Mouse (Mus musculus): ENCODE measurements at regions not wholly inside any gene's neighbourhood (a gene's known extent, or its start where the extent isn't known, plus 50 kb on each side); places are given as distances from the start of the nearest gene placed in this dataset.
A peak's percentile ranks its signal among the peaks of the same experiment; 100 is the strongest.
"Not testable (repeated sequence)": the region's sequence is repeated elsewhere in the genome, so short reads cannot be mapped to it uniquely, and the experiment has no call there.

- DNase-seq = no peak
Measured at GRCm38 (mm10) chr10:119146342-119146741, 93.5 kb downstream of the Cand1 start.

- DNase-seq = no peak
Measured at GRCm38 (mm10) chr10:119142866-119143265, 97.0 kb downstream of the Cand1 start.

GRCm38 (mm10) chr10:119142307-119142706 lies 97.5 kb downstream of the Cand1 start:
- DNase-seq = no peak

- DNase-seq = no peak
Measured at GRCm38 (mm10) chr10:119138237-119138636, 101.6 kb downstream of the Cand1 start.

GRCm38 (mm10) chr10:119135489-119135924 lies 104.3 kb downstream of the Cand1 start:
- DNase-seq = no peak

- DNase-seq = no peak
Measured at GRCm38 (mm10) chr10:119134797-119135488, 104.9 kb downstream of the Cand1 start.

- DNase-seq = peak; percentile 16 to 41
Measured at GRCm38 (mm10) chr10:119131977-119132376, 107.9 kb downstream of the Cand1 start.

- no peak for DNase-seq
Measured at GRCm38 (mm10) chr10:119130676-119131075, 109.2 kb downstream of the Cand1 start.

- no peak for DNase-seq
Measured at GRCm38 (mm10) chr10:119128035-119128434, 111.8 kb downstream of the Cand1 start.

GRCm38 (mm10) chr10:119123517-119123916 lies 116.3 kb downstream of the Cand1 start:
- DNase-seq = no peak

- no peak for DNase-seq
Measured at GRCm38 (mm10) chr10:119122347-119122746, 117.5 kb downstream of the Cand1 start.

- no peak for DNase-seq
Measured at GRCm38 (mm10) chr10:119121575-119121974, 118.3 kb downstream of the Cand1 start.

GRCm38 (mm10) chr10:119116843-119117390 lies 122.9 kb downstream of the Cand1 start:
- DNase-seq = no peak

GRCm38 (mm10) chr10:119115200-119115599 lies 124.7 kb downstream of the Cand1 start:
- not testable (repeated sequence) for DNase-seq

- no peak for DNase-seq
Measured at GRCm38 (mm10) chr10:119114653-119115052, 125.2 kb downstream of the Cand1 start.

GRCm38 (mm10) chr10:119111886-119112285 lies 128.0 kb downstream of the Cand1 start:
- DNase-seq = no peak

- DNase-seq = no peak
Measured at GRCm38 (mm10) chr10:119111409-119111808, 128.4 kb downstream of the Cand1 start.

GRCm38 (mm10) chr10:119110614-119111013 lies 129.2 kb downstream of the Cand1 start:
- no peak for DNase-seq

- no peak for DNase-seq
Measured at GRCm38 (mm10) chr10:119109207-119109606, 130.6 kb downstream of the Cand1 start.

GRCm38 (mm10) chr10:119107728-119108127 lies 132.1 kb downstream of the Cand1 start:
- no peak for DNase-seq

- DNase-seq = no peak
Measured at GRCm38 (mm10) chr10:119106105-119106504, 133.8 kb downstream of the Cand1 start.

GRCm38 (mm10) chr10:119105279-119105881 lies 134.5 kb downstream of the Cand1 start:
- DNase-seq = no peak

- peak in 1 of 2 experiments; percentile 13 for DNase-seq
Measured at GRCm38 (mm10) chr10:119100511-119100910, 139.3 kb downstream of the Cand1 start.

All from cerebellum, postnatal 25 days (tissue).